Mouse (Mus musculus) CH12.LX (cell line): ENCODE measurements around the gene Tmc7. TPM values are rescaled to one million over a fixed set of nuclear protein-coding genes. Genes with fewer than 3 reads are reported as not detected.

ENCODE experiments used
- DNase-seq: peaks from one replicate; pipeline ENCODE4 v3.0.0-alpha.2; 2013; ENCODE audit errors: extremely low read depth
- H3K27ac ChIP-seq: 2 replicates; pipeline ENCODE4 v1.5.1; 2012; ENCODE audit warnings: low read depth, mild to moderate bottlenecking, control low read depth, moderate library complexity; ENCODE audit not compliant: insufficient read depth
- H3K27me3 ChIP-seq: replicated peaks from 2 replicates; pipeline ENCODE3; 2012; ENCODE audit warnings: inconsistent platforms
- H3K36me3 ChIP-seq, 2 experiments: replicated peaks in 1 of 2; 2 replicates each; pipeline versions ENCODE3 to v1.6.1; 2012; ENCODE audit warnings: inconsistent platforms in 1 of 2, low read length in 1 of 2, mild to moderate bottlenecking in 1 of 2, mixed read lengths in 1 of 2, moderate library complexity in 1 of 2; ENCODE audit not compliant: control insufficient read depth in 1 of 2, insufficient read depth in 1 of 2
- H3K4me1 ChIP-seq, 2 experiments: 2 replicates each; pipeline ENCODE4 v1.6.1; 2012; ENCODE audit warnings: inconsistent platforms in 1 of 2, moderate library complexity in 1 of 2; ENCODE audit not compliant: insufficient read depth in 2 of 2, control insufficient read depth in 1 of 2
- H3K4me2 ChIP-seq: 2 replicates; pipeline ENCODE4 v1.6.1; 2012; ENCODE audit warnings: low read depth, mild to moderate bottlenecking, control low read depth; ENCODE audit not compliant: poor library complexity, insufficient read depth, severe bottlenecking
- H3K4me3 ChIP-seq, 3 experiments: fragments of 150-350 bp in 1 of 3; sonication (generic) in 1 of 3; replicated peaks in 1 of 3; 2 replicates each; pipeline versions ENCODE3 to v1.5.1; 2011 to 2012; ENCODE audit warnings: low read depth in 2 of 3, low read length in 2 of 3, mild to moderate bottlenecking in 2 of 3, moderate library complexity in 2 of 3, control low read depth in 1 of 3, improper control_type of control experiment in 1 of 3, inconsistent platforms in 1 of 3, mixed read lengths in 1 of 3; ENCODE audit not compliant: poor library complexity in 1 of 3
- H3K79me2 ChIP-seq: replicated peaks from 2 replicates; pipeline ENCODE4 v1.6.1; 2012; ENCODE audit warnings: mild to moderate bottlenecking, moderate library complexity; ENCODE audit not compliant: control insufficient read depth, poor library complexity, insufficient read depth, severe bottlenecking; ENCODE audit errors: extremely low read depth
- H3K9ac ChIP-seq: 2 replicates; pipeline ENCODE4 v1.6.1; 2012; ENCODE audit warnings: low read depth, mild to moderate bottlenecking, control low read depth, moderate library complexity; ENCODE audit not compliant: insufficient read depth
- H3K9me3 ChIP-seq: replicated peaks from 2 replicates; pipeline ENCODE3; 2012; ENCODE audit warnings: low read length, inconsistent platforms, mixed read lengths
- BHLHE40 ChIP-seq: IDR thresholded peaks from 2 replicates; pipeline ENCODE4 v1.6.1; 2011; ENCODE audit warnings: mild to moderate bottlenecking, low read depth, low read length, improper control_type of control experiment
- CHD1 ChIP-seq: IDR thresholded peaks from 2 replicates; pipeline ENCODE4 v1.6.1; 2012; ENCODE audit warnings: low read depth, low read length, improper control_type of control experiment, inconsistent platforms
- CTCF ChIP-seq, 2 experiments: IDR thresholded peaks in 1 of 2; conservative IDR thresholded peaks in 1 of 2; 2 replicates each; pipeline ENCODE4 v1.5.1; 2011 to 2012; ENCODE audit warnings: low read depth in 2 of 2, low read length in 2 of 2, improper control_type of control experiment in 1 of 2, inconsistent platforms in 1 of 2, mild to moderate bottlenecking in 1 of 2, moderate library complexity in 1 of 2
- E2F4 ChIP-seq: IDR thresholded peaks from 2 replicates; pipeline ENCODE4 v1.6.1; 2011; ENCODE audit warnings: low read depth, low read length, improper control_type of control experiment; ENCODE audit not compliant: insufficient replicate concordance
- ELF1 ChIP-seq: IDR thresholded peaks from 2 replicates; pipeline ENCODE4 v1.6.1; 2014; ENCODE audit warnings: low read depth, mild to moderate bottlenecking, inconsistent platforms, low read length, improper control_type of control experiment
- EP300 ChIP-seq: IDR thresholded peaks from 2 replicates; pipeline ENCODE4 v1.6.1; 2011; ENCODE audit warnings: low read length, improper control_type of control experiment
- ETS1 ChIP-seq: conservative IDR thresholded peaks from 2 replicates; pipeline ENCODE4 v1.6.1; 2012; ENCODE audit warnings: low read depth, mild to moderate bottlenecking, inconsistent platforms, low read length, improper control_type of control experiment, moderate library complexity
- HCFC1 ChIP-seq: IDR thresholded peaks from 2 replicates; pipeline ENCODE4 v1.6.1; 2012; ENCODE audit warnings: low read depth, mild to moderate bottlenecking, inconsistent platforms, low read length, improper control_type of control experiment
- JUN ChIP-seq: IDR thresholded peaks from 2 replicates; pipeline ENCODE4 v1.6.1; 2011; ENCODE audit warnings: low read depth, mild to moderate bottlenecking, low read length, improper control_type of control experiment, moderate library complexity; ENCODE audit not compliant: insufficient read depth
- KAT2A ChIP-seq: IDR thresholded peaks from 2 replicates; pipeline ENCODE4 v1.6.1; 2012; ENCODE audit warnings: low read length, improper control_type of control experiment, inconsistent platforms; ENCODE audit not compliant: insufficient replicate concordance
- MAFK ChIP-seq: IDR thresholded peaks from 2 replicates; pipeline ENCODE4 v1.6.1; 2011; ENCODE audit warnings: low read length, improper control_type of control experiment; ENCODE audit not compliant: insufficient replicate concordance
- MAX ChIP-seq: IDR thresholded peaks from 2 replicates; pipeline ENCODE4 v1.6.1; 2011; ENCODE audit warnings: low read length, improper control_type of control experiment
- MEF2A ChIP-seq: IDR thresholded peaks from 2 replicates; pipeline ENCODE4 v1.6.1; 2014; ENCODE audit warnings: low read depth, mild to moderate bottlenecking, inconsistent platforms, low read length, improper control_type of control experiment, borderline replicate concordance
- MYC ChIP-seq: IDR thresholded peaks from 2 replicates; pipeline ENCODE4 v1.6.1; 2011; ENCODE audit warnings: low read depth, mild to moderate bottlenecking, improper control_type of control experiment, low read length
- NELFE ChIP-seq: IDR thresholded peaks from 2 replicates; pipeline ENCODE4 v1.6.1; 2011; ENCODE audit warnings: low read depth, low read length, improper control_type of control experiment
- NRF1 ChIP-seq: IDR thresholded peaks from 2 replicates; pipeline ENCODE4 v1.6.1; 2014; ENCODE audit warnings: low read depth, mild to moderate bottlenecking, inconsistent platforms, low read length, improper control_type of control experiment, moderate library complexity
- PAX5 ChIP-seq: IDR thresholded peaks from 2 replicates; pipeline ENCODE4 v1.6.1; 2012; ENCODE audit warnings: low read length, inconsistent platforms, mixed read lengths
- POLR2A ChIP-seq: IDR thresholded peaks from 2 replicates; pipeline ENCODE4 v1.6.1; 2011; ENCODE audit warnings: low read depth, mild to moderate bottlenecking, improper control_type of control experiment, low read length
- RAD21 ChIP-seq: IDR thresholded peaks from 2 replicates; pipeline ENCODE4 v1.6.1; 2011; ENCODE audit warnings: low read depth, mild to moderate bottlenecking, low read length, improper control_type of control experiment, moderate library complexity
- RCOR1 ChIP-seq: conservative IDR thresholded peaks from 2 replicates; pipeline ENCODE4 v1.6.1; 2012; ENCODE audit warnings: low read depth, mild to moderate bottlenecking, inconsistent platforms, low read length, improper control_type of control experiment
- TCF12 ChIP-seq: IDR thresholded peaks from 2 replicates; pipeline ENCODE4 v1.6.1; 2014; ENCODE audit warnings: low read depth, mild to moderate bottlenecking, inconsistent platforms, low read length, improper control_type of control experiment
- UBTF ChIP-seq: IDR thresholded peaks from 2 replicates; pipeline ENCODE4 v1.6.1; 2012; ENCODE audit warnings: low read depth, mild to moderate bottlenecking, inconsistent platforms, low read length, improper control_type of control experiment, moderate library complexity
- USF1 ChIP-seq: IDR thresholded peaks from 2 replicates; pipeline ENCODE4 v1.6.1; 2014; ENCODE audit warnings: low read depth, mild to moderate bottlenecking, inconsistent platforms, low read length, improper control_type of control experiment
- ZC3H11A ChIP-seq: IDR thresholded peaks from 2 replicates; pipeline ENCODE4 v1.6.1; 2012; ENCODE audit warnings: low read depth, mild to moderate bottlenecking, inconsistent platforms, low read length, improper control_type of control experiment
- ZKSCAN1 ChIP-seq: IDR thresholded peaks from 2 replicates; pipeline ENCODE4 v1.6.1; 2012; ENCODE audit warnings: low read depth, inconsistent platforms, low read length, improper control_type of control experiment, borderline replicate concordance
- ZMIZ1 ChIP-seq: IDR thresholded peaks from 2 replicates; pipeline ENCODE4 v1.6.1; 2012; ENCODE audit warnings: low read depth, mild to moderate bottlenecking, inconsistent platforms, low read length, improper control_type of control experiment
- ZNF384 ChIP-seq: IDR thresholded peaks from 2 replicates; pipeline ENCODE4 v1.6.1; 2012; ENCODE audit warnings: low read depth, low read length, improper control_type of control experiment, inconsistent platforms
- dilution Hi-C: fragments of 300-500 bp; cut with MboI; formaldehyde crosslinking; loops from 2 replicates; pipeline ENCODE4 v1.14.3; 2020; ENCODE audit warnings: low sequenced_read_pairs; ENCODE audit not compliant: extremely low pct_unique_long_range_greater_than_20kb, extremely low pct_ligation_motif_present
- in situ Hi-C: fragments of 300-500 bp; cut with MboI; formaldehyde crosslinking; loops from 3 replicates; pipeline ENCODE4 v1.14.3; 2019; ENCODE audit warnings: low sequenced_read_pairs, low pct_ligation_motif_present, low pct_unique_long_range_greater_than_20kb, mixed read lengths
- polyA plus RNA-seq: library from polyadenylated mRNA; unstranded; fragments of >175 nt; gene quantifications from 2 replicates; pipeline ENCODE4 v1.2.1, GENCODE M21; 2012; ENCODE audit warnings: low read depth; ENCODE audit not compliant: insufficient read length
- total RNA-seq, 2 experiments: library from RNA; depleted of rRNA; stranded (reverse); fragments of 300-350 nt in 1 of 2; fragments of >200 nt in 1 of 2; gene quantifications; 2 replicates each; pipeline ENCODE4 v1.2.3; 2012 to 2014

The Tmc7 gene
- total and polyA plus RNA-seq, 3 experiments = 0.13 TPM; not detected in 2

GRCm38 (mm10) chr7:118592146-118592545, 7.6 kb upstream of the Tmc7 start:
- dilution Hi-C loops (no loop called here), in situ Hi-C loops (loop anchor here (10.0 kb wide), 1 partner anchor 93 kb away; no protein-coding TSS in a partner anchor)
- Histone ChIP-seq H3K4me1 (peaks cover 0 to 23% of the 10 kb centered on the region in 2 experiments; a peak in 2 of 4 replicates), H3K27ac (no peak overlapping the region), H3K4me2 (no peak overlapping the region), H3K79me2 (no peaks in the 10 kb centered on the region), H3K9me3 (peaks cover 13% of the 10 kb centered on the region), H3K36me3 (no peaks in the 10 kb centered on the region), H3K4me3 (no peak overlapping the region), H3K27me3 (peaks cover 42% of the 10 kb centered on the region), H3K9ac (no peak overlapping the region)
- no peak for TF ChIP-seq PAX5
- TF ChIP-seq ZKSCAN1 = no peak
- no peak for TF ChIP-seq RAD21
- TF ChIP-seq JUN = no peak
- no peak for TF ChIP-seq NRF1
- no peak for DNase-seq

- H3K4me3 ChIP-seq = no peak overlapping the region
- dilution Hi-C loops = no loop called here
- H3K9ac ChIP-seq = no peak overlapping the region
- no peaks in the 10 kb centered on the region for H3K79me2 ChIP-seq
- DNase-seq = no peak
- TF ChIP-seq ZC3H11A = no peak
- TF ChIP-seq MEF2A = no peak
- TF ChIP-seq TCF12 = no peak
- TF ChIP-seq ZMIZ1 = no peak
- no peak for TF ChIP-seq CTCF (conservative IDR thresholded peaks at IDR 0.05 in 1 of 2, IDR thresholded peaks at IDR 0.05 in 1 of 2; ENCODE audit: low read depth in 2 of 2, low read length in 2 of 2)
- no peak for TF ChIP-seq KAT2A
- TF ChIP-seq E2F4 = no peak
- no peak for TF ChIP-seq RCOR1
- no peak for TF ChIP-seq ZNF384
- peaks cover 20% of the 10 kb centered on the region for H3K9me3 ChIP-seq
- in situ Hi-C loops = loop anchor here (10.0 kb wide), 1 partner anchor 94 kb away; no protein-coding TSS in a partner anchor
- no peaks in the 10 kb centered on the region for H3K36me3 ChIP-seq
- H3K4me2 ChIP-seq = no peak overlapping the region
- H3K4me1 ChIP-seq = peaks cover 0 to 23% of the 10 kb centered on the region in 2 experiments; a peak in 2 of 4 replicates
- no peak overlapping the region for H3K27ac ChIP-seq
- H3K27me3 ChIP-seq = peaks cover 41% of the 10 kb centered on the region
Observed at GRCm38 (mm10) chr7:118590726-118591305, 6.3 kb upstream of the Tmc7 start.

DNA sequence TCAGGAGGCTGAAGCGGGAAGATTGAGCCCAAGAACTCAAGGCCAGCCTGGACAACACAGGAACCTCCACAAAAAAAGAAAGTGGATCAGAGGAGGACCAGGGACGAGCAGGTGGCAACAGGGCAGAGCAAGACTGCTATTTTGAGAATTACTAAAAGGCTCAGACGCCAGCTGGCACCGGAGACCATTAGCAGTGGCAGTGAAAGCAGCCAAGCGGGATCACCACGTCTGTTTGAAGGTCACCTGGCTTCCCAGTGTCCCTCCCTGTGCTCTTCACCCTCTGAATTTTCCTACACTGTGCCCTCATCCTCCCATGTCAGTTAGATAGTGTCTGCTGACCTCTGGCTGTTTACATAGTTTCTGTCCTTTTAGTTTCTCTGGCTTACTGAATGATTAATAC, 1.3 kb upstream of the Tmc7 start:
- Histone ChIP-seq H3K79me2 (no peaks in the 10 kb centered on the region), H3K36me3 (no peaks in the 10 kb centered on the region), H3K4me1 (no peaks in the 10 kb centered on the region; a peak in 1 of 4 replicates), H3K27ac (no peak overlapping the region), H3K27me3 (peaks cover 29% of the 10 kb centered on the region), H3K9ac (no peak overlapping the region), H3K4me2 (no peak overlapping the region), H3K4me3 (no peak overlapping the region), H3K9me3 (peaks cover 24% of the 10 kb centered on the region)
- dilution Hi-C loops (no loop called here), in situ Hi-C loops (no loop called here)
- DNase-seq = no peak
- no peak for TF ChIP-seq BHLHE40
- no peak for TF ChIP-seq RAD21
- TF ChIP-seq ELF1 = no peak
- TF ChIP-seq MAX = no peak
- TF ChIP-seq PAX5 = no peak
- TF ChIP-seq EP300 = no peak
- TF ChIP-seq MYC = no peak
- no peak for TF ChIP-seq UBTF
- no peak for TF ChIP-seq CHD1
- TF ChIP-seq ETS1 = no peak
- TF ChIP-seq HCFC1 = no peak
- TF ChIP-seq POLR2A = no peak
- no peak for TF ChIP-seq E2F4
- no peak for TF ChIP-seq NELFE
- TF ChIP-seq NRF1 = no peak
- no peak for TF ChIP-seq USF1
- no peak for TF ChIP-seq MAFK
